Mouse (Mus musculus) lung, postnatal 36 days (tissue): ENCODE measurements around the gene Lyrm7.

Source experiments
- DNase-seq: peaks from one replicate; pipeline ENCODE4 v3.0.0; 2022; ENCODE audit warnings: mixed read lengths

Lyrm7 gene

GRCm38 (mm10) chr11:54844959-54845358, 15.8 kb downstream of the Lyrm7 start:
- no peak for DNase-seq

- DNase-seq: peak; percentile 51
These were observed 16.3 kb downstream of the Lyrm7 start for GRCm38 (mm10) chr11:54844424-54844823.

DNA sequence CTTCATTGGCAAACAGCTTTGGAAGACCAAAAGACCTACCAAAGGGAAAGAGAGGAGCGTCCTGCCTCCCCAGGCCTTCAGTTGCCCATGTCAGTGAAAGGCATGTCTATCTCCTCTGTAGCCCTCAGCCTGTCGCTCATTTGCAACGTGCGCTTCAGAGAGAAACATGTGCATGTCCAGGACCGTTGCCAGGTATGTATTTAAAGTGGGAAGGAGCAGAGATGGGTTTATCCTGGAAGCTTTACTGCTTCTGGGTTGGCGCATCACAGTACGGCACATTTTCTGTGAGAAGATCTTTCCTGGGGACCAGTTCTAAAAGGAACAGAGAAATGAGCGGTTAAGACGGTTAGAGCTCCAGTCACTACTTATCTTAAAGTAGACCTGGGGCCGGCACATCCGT, 19.8 kb downstream of the Lyrm7 start:
- no peak for DNase-seq

DNA sequence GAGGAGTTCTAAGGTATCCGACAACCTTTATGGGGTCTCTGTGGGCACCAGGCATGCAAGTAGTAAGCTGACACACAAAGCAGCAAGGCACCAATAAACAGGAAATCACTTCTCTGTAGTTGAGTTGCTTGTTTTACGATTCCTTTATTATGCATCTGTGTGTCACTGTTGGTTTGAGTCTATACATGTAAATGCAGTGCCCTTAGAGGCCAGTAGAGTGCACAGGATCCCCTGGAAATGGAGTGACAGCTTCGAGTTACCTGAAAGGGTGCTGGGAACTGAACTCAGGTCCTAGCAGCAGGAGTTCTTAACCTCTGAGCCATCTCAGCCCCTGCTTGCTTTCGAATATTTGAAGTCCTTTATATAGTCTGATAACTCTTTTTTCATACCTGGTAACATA, 21.0 kb downstream of the Lyrm7 start:
- no peak for DNase-seq

DNA sequence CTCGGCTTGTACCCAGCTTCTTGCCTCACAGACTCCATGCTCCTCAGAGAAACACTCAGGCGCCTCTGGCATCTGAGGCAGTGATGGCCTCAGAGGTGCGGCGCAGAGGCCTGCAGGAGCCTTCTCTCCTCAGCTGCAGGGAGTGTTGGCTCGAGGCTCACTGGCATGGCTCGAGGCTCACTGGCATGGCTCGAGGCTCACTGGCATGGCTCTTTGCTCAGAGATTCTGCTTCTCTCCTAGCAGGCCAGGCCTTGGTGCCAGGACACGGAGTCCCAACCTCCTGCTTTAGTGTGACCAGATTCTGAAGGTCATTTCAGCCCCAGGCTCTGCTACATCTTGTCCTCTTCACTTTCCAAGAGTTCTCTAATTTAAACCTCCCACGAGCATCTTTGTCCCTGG, 24.6 kb downstream of the Lyrm7 start:
- no peak for DNase-seq

GRCm38 (mm10) chr11:54834596-54834995, 26.1 kb downstream of the Lyrm7 start:
- peak; percentile 38 for DNase-seq

DNA sequence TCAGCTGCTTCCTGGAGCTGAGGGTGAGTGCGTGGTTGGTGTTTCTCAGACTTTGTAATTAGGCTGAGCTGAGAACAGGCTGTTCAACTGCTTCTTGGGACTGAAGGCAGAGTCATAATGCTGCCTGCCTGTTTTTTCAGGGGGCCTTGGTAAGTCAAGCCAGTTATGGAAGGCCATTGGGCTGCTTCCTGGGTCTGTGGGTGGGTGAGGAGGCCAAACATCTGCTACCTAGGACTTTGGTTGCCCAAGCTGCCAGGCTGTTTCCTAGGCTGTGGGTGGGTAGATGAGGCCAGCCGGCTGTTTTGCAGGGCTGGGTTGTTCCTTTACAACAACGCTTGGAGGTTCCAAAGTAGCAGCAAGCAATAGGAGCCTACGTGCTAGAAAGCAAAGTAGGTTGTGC, 26.9 kb downstream of the Lyrm7 start:
- DNase-seq: no peak

- DNase-seq: no peak
These were observed 33.9 kb downstream of the Lyrm7 start for GRCm38 (mm10) chr11:54826819-54827218.

DNA sequence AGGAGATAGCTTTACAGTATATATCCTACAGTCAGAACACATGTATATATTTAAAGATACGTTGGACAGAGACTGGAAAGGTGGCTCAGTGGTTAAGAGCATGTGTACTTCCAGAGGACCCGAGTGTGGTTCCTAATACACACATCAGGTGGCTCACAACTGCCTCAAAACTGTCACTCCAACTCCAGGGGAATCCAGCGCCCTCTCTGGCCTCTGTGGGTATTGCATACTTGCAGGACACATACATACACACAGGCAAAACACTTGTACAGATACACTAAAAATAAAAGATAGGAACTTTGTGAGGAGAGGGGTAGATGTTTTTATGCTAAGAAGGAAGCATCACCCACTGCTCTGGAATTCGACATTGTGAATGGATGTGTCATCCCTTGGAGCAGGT, 34.9 kb downstream of the Lyrm7 start:
- no peak for DNase-seq

GRCm38 (mm10) chr11:54823467-54823866, 37.2 kb downstream of the Lyrm7 start:
- no peak for DNase-seq

GRCm38 (mm10) chr11:54819489-54819888, 41.2 kb downstream of the Lyrm7 start:
- no peak for DNase-seq

GRCm38 (mm10) chr11:54817449-54817848, 43.3 kb downstream of the Lyrm7 start:
- DNase-seq: peak; percentile 7

- no peak for DNase-seq
These were observed 45.1 kb downstream of the Lyrm7 start for GRCm38 (mm10) chr11:54815659-54816058.

- peak; percentile 47 for DNase-seq
These were observed 47.8 kb downstream of the Lyrm7 start for GRCm38 (mm10) chr11:54812812-54813516.

DNA sequence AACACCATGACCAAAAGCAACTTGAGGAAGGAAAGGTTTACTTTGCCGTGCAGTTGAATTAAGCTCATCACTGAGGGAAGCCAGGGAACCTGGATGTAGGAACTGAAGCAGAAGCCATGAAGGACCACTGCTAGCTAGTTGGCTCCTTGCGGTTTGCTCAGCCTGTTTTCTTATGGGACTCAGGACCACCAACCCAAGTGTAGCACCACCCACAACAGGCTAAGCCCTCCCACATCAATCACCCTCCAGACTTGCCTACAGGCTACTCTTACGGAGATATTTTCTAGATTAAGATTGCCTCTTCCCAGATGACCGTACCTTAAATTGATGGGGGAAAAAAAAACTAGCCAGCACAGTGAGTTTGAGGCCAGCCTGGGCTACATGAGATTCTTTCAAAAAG, 48.4 kb downstream of the Lyrm7 start:
- no peak for DNase-seq

- DNase-seq: no peak
These were observed 49.7 kb downstream of the Lyrm7 start for GRCm38 (mm10) chr11:54811054-54811453.

DNA sequence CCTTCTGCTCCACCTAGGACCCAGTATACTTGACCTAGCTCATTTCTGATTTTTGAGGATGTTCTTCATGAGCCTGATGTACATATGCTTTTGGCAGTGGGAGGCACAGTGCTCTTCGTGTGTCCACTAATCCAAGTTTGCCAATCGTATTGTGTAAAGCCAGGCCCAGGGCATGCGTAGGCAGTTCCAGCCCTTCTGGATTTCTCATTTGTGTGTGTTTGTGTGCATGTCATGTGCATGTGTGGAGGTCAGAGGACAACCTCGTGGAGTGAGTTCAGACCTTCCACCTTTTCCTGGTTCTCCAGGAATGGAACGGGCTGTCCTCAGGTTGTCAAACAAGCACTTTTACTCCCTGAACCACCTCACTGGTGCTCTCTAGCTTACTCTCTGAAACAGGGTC, 51.1 kb downstream of the Lyrm7 start:
- no peak for DNase-seq

DNA sequence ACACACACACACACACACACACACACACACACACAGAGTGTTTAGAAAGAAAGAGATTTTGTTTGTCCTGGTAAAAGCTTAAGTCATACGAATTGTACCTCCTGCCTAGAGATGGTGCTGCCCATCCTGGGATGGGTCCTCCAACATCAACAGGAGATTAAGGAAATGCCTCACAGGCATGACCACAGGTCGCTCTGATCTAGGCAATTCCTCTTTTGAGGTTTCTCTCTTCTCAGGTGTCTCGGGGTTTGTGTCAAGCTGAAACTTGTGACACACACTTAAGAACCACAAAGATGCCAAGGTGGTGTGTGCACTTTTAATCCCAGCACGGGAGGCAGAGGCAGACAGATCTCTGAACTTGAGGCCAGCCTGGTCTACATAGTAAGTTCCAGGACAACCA, 52.5 kb downstream of the Lyrm7 start:
- no peak for DNase-seq

DNA sequence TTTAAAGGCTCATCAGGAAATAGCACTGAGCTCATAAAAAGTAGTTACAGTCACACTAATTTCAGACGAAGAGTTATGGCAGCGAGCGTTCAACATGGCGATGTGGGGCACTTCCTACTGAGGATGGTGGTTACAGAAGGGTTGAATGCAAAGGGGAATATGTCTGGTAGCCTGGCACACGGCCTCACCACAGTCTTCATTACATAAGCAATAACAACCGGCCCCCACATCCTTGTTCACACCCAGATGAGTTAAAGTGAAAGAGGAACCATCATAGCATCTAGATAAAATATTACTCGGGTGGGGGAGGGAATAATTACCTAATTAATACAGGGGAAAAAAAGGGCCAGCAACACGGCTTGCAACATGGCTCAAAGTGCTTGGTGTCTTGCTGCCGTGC, 53.0 kb downstream of the Lyrm7 start:
- peak; percentile 62 for DNase-seq

DNA sequence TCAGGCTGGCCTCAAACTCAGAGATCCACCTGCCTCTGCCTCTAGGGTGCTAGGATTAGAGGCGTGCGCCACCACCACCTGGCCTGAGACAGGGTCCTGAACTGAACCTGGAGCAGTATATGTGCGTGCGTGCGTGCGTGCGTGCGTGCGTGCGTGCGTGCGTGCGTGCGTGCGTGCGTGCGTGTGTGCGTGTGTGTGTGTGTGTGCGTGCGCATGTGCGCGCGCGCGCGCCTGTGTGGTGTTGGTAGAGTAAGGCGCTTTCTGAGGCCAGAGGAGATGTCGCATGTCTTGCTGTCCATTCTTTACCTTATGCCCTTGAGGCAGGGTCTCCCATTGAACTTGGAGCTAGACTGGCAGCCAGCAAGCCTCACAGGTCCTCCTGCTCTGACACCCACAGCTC, 53.8 kb downstream of the Lyrm7 start:
- DNase-seq: no peak

- DNase-seq: peak; percentile 72
These were observed 55.5 kb downstream of the Lyrm7 start for GRCm38 (mm10) chr11:54805196-54805595.

DNA sequence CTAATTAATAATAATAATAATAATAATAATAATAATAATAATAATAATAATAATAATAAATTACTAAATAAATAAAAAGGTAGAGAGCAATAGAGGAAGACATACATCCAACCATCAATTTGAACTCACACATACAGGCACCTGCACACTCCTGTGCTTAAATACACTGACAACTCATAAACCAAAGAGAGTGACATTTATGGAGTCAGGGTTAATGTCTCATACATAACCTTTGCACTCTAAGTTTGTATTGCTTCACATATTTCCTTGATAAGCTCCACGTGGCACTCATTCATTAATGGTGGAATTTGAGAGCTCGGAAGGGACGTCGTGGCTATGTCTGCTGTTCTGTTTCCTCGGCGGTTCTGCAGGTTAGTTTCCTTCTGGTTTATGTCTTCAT, 58.1 kb downstream of the Lyrm7 start:
- DNase-seq: no peak

DNA sequence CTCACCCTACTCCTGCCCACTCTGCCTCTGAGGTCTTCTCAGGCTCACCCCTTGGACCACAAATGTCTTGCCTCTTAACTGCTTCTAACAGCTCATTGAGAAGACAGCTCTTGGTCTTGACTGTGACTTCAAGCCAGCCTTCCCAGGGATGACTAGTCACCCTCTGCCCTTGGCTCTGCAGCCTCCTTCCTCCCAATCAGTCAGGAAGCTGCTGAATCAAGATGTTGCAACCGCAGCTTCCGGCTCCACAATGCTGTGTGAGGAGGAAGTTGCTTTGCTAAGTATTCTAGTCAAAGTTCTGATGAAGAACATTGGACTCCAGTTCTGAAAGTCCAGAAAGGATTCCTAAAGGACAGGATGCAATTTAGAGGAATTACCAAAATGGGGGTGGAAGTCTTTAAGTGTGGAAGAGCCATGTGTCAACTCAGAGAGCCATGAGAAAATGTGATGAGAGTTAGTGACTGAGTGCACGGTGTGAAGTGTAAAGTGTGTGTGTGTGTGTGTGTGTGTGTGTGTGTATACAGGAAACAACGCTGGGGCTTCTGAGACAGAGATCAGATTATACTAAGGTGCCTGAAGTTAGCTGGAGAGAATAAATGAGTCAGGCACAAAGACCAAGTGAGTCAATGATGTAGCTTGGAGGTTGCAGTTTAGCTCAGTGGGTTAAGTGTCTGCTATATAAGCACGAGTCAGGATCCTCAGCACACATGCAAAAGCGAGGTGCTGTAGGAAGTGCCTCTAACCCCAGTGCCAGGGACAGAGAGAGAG, 58.7 kb downstream of the Lyrm7 start:
- DNase-seq: peak; percentile 78

DNA sequence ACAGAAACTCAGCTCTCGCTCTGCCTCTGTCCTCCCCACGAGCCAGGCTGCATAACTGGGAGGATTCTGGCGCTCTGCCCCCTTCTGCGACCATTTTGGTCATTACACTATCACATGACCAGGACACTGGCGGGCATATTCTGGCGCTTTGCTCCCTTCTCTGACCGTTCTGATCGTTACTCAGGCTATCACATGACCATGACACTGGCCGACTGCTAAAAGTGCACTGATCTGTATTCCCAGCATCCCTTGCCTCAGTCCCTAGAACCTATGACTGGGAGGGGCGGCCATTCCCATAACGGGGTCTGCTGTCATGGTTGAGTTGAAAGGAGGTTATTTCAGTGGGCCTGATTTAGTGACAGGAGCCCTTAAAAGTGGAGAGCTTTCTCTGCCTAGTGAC, 64.2 kb downstream of the Lyrm7 start:
- no peak for DNase-seq

- DNase-seq: no peak
These were observed 66.0 kb downstream of the Lyrm7 start for GRCm38 (mm10) chr11:54794678-54795077.
